Mouse (Mus musculus) mouse embryonic stem cell (cell line): Measurements from ENCODE around the gene Slc28a2.
"Not testable (repeated sequence)": the region's sequence is repeated elsewhere in the genome, so short reads cannot be mapped to it uniquely, and the experiment has no call there.

Experiments used
- in situ Hi-C, 2 experiments: fragments of 300-500 bp; cut with MboI; formaldehyde crosslinking; loops; 1 replicate in 1 of 2; 3 replicates in 1 of 2; pipeline ENCODE4 v1.14.3; 2019 to 2020; ENCODE audit warnings: low sequenced_read_pairs in 2 of 2, low pct_unique_long_range_greater_than_20kb in 1 of 2, mixed read lengths in 1 of 2; ENCODE audit not compliant: unreplicated experiment in 1 of 2

The Slc28a2 gene

DNA sequence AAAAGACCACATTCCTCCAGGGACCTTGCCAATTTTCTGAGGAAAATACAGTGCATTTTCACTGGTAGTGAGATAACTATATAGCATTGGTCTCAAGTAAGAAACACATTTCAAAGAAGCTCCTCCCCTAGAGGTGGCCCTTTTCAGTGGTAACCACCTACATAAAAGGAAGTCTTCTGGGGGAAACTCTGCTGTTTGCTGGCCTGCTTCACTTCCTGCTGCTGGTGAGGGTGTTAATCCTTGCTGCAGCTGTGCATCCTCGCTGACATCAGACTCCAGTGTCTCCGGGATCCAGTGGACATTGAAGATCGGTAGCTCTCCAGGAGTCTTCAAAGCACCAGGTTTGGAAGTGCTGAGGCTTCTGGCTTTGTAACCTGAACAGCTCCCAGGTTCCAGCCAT is at the start of gene Slc28a2:
Gene Slc28a2 (plus strand): TSS at position 278 of the 400 bp plus-strand sequence.
- in situ Hi-C loops, result loop anchor here in 1 of 2 experiments (5.0 kb wide), 1 partner anchor 61 kb away; no protein-coding TSS in a partner anchor

DNA sequence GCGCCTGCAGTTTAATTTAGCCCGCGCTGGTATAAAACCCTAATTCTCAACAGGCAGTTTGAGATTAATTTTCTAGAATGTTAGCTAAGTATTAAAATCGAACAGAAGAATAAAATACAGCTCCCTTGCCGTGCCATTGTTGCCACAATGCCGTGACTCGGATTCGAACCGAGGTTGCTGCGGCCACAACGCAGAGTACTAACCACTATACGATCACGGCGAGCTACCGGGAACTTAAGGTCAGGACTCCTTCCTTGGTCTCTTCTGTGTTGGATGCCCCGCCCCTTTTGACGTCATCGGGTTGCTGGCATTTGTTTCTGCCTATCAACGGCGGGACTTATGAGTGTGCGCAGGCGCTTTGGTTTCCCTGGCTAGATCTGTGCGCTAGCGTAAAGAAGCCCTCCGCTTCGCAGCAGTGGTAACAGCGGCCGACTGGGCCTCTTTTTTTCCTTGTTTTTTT is 49.0 kb upstream of the Slc28a2 start:
- in situ Hi-C loops, result no loop called here

DNA sequence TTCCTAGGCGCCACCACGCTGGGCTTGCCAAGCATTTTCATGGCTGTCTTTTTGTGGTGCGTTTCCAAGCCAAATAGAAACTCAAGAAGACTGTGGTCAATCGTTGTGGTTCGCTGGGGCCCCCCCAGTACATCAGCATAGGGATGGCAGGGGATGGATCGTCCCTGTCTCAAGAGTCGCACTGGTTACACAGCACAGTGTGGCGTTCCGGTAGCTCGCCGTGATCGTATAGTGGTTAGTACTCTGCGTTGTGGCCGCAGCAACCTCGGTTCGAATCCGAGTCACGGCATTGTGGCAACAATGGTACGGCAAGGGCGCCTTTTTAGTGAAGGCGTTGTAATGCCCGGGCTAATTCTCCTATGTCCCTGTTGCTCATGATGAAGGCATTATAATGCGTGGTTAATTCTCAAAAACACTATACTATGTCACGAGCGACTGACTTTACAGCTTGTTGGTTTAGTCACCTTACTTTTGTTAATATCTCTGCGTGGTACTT is 48.5 kb upstream of the Slc28a2 start:
- in situ Hi-C loops, result no loop called here

DNA sequence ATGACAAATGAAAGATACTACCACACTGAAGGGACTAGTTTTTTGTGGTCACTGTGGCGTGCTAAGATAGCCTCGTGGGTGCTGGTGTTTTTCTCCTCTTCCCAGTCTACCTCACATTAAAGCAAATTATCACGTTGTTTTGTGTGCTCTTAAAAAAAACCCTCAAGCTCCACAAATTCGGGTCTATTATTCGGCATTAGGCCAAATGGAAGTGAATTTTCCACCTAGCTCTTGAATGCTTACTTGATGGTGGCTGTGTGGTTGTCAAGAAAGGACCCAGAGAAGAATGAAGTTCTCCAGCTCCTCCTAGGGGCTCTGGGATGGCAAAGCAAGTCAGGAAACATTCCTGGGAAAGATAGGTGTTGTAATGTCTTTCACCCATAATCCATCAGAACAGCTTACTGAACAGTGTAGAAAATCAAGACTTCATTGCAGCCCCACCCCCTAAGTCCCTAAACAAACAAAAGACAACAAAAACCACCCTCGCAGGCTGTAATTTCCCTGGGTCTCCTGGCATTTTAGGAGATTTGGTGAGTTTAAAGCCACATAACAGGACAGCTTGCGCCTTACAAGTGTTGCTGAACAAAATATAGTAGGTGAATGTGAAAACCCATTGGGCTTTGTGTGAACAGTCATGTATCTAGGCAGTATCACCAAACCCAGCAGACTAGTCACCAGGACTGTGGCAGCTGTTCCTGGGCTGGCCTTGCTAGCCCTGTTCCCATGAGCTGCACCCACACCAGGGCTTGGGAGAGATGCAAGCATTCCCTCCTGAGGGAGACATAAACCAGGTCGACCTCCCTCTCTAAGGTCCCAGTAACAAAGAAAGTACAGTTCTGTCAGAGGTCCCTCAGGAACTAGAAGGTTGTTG is 47.6 kb upstream of the Slc28a2 start:
- in situ Hi-C loops, result no loop called here

DNA sequence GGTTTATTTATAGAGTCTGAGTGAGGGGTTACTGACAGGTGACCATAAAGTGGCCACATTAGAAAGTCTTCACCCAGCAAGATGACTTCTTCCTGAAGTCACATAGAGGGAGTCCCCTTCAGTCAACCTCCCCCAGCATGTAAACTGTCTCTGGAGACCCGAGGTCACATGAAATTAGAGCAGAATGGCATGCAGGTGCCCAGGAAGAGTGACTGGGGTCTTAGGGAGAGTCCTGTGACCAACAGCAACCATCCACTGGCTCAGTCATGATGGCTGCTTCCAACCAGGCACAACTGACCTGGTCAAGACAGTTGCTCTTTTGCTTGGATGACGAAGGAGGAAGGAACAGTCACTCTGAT is 47.0 kb upstream of the Slc28a2 start:
- in situ Hi-C loops, result no loop called here

DNA sequence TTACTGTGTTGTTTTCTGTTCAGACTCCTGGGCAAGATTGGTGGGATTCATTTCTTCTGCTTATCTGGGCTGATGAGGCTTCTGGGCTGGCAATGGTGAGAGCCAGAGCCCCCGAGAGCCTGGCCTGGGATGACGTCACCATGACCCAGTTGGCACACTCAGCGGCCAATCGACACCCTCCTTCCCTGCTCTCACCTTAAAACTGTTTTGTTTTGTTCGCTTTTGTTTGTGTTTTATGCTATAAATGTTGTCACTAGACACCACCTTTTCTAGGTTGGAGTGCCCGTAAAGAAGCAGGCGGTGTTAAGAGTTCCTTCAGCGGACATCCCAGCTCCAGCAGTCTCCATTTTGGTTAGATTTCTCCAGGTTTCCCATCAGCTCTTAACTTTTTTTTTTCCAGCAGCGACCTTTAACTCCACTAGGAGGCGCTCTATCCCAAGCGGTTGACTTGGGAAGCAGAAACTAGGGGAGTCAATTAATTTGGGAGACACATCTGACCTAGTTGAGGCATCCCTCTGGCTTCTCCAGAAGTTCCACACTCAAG is 45.4 kb upstream of the Slc28a2 start:
- in situ Hi-C loops, result loop anchor here in 1 of 2 experiments (10.0 kb wide), 1 partner anchor 374 kb away; no protein-coding TSS in a partner anchor

DNA sequence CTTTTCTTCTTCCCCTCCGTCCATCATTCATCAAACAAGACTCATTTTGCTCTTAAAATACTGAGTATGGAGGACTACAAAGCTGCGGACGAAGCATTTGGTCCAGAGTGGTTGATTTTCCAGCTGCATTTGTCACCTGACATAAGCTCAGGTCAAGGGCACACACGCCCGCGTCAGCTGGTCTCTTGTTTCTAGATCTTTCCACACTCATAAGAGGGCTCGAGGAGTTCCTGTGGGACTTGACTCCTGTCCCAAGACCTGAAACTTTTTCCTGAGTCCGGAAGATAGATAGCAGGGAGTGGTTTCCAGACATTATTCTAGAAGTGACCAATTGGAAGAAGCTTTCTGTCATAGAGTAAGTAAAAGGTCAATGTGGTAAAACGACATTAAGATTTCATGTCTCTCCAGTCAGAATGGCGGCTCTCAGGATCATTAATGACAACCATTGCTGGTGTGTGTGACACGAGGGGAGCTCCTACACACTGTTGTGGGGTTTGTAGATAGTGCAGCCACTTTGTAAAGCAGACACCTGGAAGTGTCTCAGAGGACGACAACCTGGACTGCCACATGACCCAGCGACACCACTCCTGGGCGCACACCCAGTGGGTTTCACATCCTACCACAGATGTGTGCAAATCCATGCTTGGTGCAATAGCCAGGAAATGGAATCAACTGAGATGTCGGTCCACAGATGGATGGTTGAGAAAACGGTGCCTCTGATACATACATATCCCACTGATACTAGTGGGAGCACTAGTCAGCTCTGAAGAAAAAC is 44.8 kb upstream of the Slc28a2 start:
- in situ Hi-C loops, result loop anchor here in 1 of 2 experiments (10.0 kb wide), 1 partner anchor 373 kb away; no protein-coding TSS in a partner anchor

DNA sequence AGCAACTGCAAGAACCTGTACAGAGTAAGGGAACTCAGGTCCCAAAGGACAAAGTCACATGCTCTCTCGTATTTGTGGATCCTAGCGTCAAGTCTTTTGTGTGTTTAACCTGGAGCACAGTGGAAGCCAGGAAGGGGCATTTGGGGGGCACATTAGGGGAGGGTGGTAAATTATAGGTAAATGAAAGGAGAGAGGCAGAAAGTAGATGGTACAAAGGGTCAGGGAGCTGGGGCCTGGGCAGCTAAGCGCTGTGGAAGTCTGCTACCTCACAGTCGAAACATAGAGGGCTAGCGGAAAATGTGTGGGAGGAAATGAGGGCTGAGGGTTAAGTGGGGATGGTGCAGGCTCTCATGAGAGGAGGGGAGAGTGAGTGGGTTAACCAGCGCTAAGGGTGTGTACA is 44.2 kb upstream of the Slc28a2 start:
- in situ Hi-C loops, result loop anchor here in 1 of 2 experiments (10.0 kb wide), 1 partner anchor 373 kb away; no protein-coding TSS in a partner anchor

DNA sequence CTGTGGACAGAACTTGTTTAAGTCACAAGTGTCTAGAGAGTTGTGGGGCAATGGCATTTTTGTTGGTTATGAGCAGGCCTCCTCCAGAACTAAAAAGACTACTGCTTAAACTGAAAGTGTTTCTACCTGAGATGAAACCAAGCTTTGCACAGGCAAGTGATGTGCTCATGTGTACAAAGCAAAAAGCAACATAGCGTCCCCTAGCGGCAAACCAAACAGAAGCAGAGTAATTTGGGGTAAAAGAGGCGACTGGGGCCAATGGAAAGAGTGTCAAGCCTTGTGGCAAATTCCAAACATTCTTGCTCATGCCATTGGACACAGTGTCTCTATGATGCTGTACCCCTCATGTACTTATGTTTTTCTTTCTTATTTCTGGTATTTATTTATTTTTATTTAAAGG is 41.2 kb upstream of the Slc28a2 start:
- in situ Hi-C loops, result loop anchor here in 1 of 2 experiments (10.0 kb wide), 1 partner anchor 370 kb away; no protein-coding TSS in a partner anchor

DNA sequence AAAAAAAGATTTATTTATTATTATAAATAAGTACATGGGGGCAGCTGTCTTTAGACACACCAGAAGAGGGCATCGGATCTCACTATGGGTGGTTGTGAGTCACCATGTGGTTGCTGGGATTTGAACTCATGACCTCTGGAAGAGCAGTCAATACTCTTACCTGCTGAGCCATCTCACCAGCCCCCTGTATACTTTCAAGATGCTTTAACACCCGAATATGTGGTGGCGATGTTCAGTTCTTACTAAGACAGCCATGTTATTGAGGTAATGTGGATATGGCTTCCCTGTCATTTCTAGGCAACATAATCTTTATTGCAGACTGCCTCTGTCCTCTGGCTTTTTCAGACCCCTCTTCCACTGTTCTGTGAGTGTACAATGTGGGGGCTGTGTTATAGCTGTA is 39.1 kb upstream of the Slc28a2 start:
- in situ Hi-C loops, result loop anchor here in 1 of 2 experiments (10.0 kb wide), 1 partner anchor 368 kb away; no protein-coding TSS in a partner anchor

DNA sequence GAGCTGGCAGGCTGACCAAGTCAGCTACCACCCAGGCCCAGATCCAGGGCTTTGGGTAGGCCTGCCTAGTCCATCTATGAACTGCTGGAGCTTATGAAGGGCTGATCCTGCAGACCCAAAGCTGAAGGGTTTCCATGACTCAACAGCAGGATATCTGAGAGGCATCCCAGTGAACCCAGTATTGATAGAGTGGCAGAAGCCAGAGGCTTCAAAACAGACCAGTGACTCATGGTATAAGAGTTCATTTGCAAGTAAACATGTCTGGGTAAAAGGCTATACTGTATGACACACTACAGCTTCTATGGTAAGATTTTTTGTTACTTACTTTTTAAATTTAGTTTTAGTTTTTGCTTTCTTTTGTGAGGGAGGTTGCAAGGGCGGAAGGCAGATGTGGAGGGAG is 30.1 kb upstream of the Slc28a2 start:
- in situ Hi-C loops, result no loop called here

DNA sequence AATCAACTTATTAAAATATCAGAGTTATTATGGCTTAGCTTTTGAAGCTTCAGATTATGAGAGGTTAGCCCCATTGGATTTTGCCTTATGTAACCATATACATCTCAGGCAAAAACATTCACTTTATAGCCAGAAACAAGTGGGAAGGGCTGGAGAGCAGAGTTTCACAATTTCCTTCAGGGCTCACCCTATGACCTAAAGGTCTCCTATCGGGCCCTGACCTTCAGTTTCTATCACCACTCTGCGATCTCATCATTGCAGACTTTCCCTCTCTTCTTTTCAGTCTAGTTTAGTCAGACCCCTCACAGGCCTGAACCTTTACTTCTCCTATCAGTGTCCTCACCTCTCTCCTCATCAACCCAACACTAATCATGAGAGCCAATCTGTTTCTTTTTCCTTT is 18.7 kb upstream of the Slc28a2 start:
- in situ Hi-C loops, result no loop called here

DNA sequence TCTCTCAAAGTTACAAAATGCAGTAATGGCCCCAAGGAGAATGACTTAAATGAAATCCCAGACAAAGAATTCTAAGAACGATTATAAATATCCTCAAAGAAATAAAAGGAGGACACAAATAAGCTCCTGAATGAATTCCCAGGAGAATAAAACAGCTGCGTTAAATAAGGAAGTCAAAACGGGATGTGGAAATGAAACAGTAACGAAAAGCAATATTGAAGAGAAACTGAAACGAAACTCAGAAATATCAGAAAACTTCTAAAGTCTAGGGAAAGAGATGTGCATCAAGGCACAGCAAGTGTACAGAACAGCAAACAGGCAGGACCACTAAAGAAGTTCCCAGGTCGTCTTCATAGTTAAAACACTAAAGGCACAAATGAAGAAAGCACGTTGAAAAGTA is 17.3 kb upstream of the Slc28a2 start:
- in situ Hi-C loops, result no loop called here

DNA sequence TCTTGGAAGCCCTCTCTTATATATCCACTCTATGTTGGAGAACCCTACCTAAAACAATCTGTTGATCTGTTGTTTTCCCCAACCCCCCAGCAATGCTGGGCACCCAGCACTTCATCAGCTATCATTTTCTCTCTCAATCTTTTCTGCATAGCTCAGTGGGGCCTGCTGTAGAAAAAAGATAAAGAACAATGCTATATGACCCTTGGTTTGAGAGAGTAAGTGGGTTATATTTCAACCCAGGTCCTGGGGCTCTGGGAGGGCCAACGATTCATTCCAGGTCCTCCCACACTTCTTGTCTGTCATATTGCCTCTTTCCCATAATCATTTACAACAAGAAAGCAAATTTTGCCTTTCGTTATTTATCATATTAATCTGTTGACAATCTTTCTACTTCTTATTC is 368 bp downstream of the Slc28a2 start:
- in situ Hi-C loops, result loop anchor here in 1 of 2 experiments (5.0 kb wide), 1 partner anchor 61 kb away; no protein-coding TSS in a partner anchor

DNA sequence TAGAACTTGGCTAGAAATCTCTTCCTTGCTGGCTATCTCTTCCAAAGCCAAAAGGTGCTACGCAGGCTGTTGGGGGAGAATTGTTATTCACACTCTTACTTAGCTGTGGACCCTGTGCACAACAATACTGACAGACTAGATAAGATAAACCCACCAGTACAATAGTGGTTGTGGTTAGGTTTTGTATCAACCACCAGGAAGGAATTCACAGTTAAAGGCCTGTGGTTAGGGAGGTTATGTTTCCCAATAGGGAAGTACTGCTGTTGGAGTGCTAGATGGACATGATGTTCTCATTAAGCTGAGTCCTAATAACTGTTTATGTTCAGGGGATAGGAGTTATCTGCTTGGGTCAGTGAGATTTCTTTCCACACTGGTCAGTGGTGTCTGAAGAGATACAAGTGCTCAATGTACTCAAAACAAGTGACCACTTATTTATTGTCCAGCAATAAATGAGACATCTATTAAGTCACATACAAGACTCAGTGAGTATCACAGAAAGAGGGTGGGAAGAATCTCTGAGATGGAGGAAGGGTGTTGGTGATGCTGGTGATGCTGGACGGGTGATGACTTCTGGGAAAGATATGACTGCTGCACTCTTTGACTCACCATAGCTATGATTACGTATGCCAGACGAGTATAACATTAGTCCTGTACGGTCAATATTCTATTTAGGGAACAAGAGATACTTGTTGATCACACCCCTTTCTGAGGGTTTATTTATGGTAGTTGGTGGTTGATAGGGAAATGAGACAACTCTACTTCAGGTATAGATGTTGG is 12.6 kb downstream of the Slc28a2 start:
- in situ Hi-C loops, result not testable (repeated sequence)

DNA sequence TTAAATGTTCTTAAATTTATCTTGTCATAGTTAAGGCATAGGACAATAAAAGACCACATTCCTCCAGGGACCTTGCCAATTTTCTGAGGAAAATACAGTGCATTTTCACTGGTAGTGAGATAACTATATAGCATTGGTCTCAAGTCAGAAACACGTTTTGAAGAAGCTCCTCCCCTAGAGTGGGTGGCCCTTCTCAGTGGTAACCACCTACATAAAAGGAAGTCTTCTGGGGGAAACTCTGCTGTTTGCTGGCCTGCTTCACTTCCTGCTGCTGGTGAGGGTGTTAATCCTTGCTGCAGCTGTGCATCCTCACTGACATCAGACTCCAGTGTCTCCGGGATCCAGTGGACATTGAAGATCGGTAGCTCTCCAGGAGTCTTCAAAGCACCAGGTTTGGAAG is 14.2 kb downstream of the Slc28a2 start:
- in situ Hi-C loops, result not testable (repeated sequence)

DNA sequence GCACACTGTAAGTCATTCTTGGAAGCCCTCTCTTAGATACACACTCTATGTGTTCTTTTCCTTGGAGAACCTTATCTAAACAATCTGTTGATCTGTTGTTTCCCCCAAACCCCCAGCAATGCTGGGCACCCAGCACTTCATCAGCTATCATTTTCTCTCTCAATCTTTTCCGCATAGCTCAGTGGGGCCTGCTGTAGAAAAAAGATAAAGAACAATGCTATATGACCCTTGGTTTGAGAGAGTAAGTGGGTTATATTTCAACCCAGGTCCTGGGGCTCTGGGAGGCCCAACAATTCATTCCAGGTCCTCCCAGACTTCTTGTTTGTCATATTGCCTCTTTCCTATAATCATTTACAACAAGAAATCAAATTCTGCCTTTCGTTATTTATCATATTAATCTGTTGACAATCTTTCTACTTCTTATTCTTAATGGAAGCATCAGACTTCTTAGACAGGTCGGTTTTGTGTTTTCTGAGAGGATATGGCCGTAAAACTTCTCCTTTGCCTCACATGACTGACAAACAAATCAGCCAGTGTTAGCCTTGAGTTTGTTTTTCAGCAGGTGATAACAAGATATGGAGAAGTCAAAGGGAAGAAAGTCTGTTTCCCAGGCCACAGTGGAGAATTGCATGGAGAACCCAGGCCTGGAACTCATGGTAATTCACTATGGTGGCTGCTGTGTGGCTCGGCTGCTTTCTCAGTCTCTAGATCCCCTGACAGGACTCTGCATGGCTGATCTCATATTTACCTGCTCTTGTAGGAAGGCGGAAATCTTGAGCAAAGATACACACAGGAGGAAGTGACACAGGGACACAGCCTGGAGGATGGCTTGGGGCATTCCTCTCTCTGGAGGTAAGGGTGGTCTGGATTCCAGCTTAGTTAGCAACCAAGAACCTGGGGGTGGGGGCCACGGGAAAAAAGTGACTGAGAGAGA is 15.0 kb downstream of the Slc28a2 start:
- in situ Hi-C loops, result no loop called here
